Mouse (Mus musculus) layer of hippocampus, adult 8-10 months (tissue): ENCODE results near the gene Gm614. TPM values are rescaled to one million over a fixed set of nuclear protein-coding genes. Genes with fewer than 3 reads are reported as not detected.
A peak's percentile ranks its signal among the peaks of the same experiment; 100 is the strongest.

Source experiments
- DNase-seq, 2 experiments: peaks; one replicate each; pipeline ENCODE4 v3.0.0; 2022; ENCODE audit warnings: low spot score in 2 of 2
- total RNA-seq, 4 experiments: library from RNA; stranded (reverse); gene quantifications; 2 replicates each; pipeline ENCODE4 v1.2.4; 2022

Gm614 gene
- not detected for total RNA-seq

DNA sequence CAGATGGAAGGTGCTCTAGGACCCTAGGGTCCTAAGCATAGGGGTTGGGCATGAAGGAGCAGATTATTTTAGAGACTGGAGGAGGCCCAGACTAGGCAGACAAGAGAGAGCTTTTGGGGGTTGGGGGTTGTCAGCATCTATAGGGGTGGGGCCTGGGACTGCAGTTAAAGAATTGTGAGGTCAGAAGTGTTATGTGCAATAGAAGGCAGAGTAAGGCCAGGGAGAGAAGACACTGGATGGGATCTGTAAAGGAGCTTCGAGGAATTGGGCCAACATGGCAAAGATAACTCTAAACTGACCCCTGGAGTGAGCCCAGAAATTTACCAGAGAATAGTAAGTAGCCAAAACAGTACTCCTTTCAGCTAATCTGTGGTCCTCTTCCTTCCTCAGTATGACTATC lies at the start of gene Gm614:
Gene Gm614 (minus strand): TSS at position 101 of the 400 bp plus-strand sequence.
- no peak for DNase-seq

DNA sequence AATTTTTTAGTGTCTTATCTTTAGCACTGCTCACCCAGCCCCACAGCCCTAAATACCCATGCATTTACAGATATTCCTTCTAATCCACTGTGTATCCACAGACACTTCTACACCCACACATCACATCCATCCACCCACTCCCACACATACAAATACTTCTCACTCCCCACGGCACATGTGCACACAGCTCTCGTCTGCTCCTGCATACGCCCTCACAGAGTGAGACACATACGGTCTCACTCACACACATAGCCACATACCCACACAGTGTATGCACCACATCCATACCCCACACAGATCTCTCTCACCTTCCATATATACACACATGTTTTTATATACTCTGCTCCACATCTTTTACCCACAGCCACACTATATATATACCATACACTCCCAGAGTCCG lies 45.5 kb upstream of the Gm614 start:
- no peak for DNase-seq

DNA sequence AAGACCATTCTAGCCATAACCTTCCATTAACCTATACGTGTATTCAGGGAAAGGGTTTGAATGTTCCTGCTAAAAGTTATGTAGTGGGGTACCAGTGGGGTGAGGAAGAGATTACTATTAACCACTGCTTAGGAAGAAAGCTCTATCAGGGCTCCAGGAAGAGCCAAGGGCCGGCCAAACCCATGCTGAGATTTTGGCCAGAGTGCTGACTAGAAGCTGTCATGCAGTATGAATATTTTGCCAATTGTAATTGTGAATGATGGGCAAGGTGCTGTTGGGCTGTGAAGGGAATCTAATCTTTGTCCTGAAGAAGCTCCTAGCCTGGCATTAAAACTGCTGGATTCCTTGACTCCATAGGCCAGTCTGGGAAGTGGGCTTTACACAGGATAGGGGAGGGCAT lies 40.9 kb upstream of the Gm614 start:
- no peak for DNase-seq

DNA sequence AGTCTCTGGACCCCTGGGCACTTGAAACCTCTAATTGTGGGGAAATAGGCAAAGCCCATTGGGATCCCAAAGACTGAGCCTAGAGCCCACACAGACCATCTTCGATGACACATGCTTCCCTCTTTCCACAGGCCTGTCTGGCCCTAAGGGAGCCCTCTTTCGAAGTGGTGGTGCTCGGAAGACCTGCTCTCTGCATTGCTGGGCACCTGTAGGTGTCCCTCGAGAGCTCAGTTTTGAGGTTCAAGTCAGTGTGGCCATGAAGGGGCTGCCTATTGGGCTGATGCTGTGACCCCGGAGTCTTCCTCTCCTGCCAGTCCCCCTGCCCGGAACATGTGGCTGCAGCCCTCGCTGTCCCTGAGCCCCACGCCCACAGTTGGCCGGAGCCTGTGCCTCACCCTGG lies 37.9 kb upstream of the Gm614 start:
- no peak for DNase-seq

DNA sequence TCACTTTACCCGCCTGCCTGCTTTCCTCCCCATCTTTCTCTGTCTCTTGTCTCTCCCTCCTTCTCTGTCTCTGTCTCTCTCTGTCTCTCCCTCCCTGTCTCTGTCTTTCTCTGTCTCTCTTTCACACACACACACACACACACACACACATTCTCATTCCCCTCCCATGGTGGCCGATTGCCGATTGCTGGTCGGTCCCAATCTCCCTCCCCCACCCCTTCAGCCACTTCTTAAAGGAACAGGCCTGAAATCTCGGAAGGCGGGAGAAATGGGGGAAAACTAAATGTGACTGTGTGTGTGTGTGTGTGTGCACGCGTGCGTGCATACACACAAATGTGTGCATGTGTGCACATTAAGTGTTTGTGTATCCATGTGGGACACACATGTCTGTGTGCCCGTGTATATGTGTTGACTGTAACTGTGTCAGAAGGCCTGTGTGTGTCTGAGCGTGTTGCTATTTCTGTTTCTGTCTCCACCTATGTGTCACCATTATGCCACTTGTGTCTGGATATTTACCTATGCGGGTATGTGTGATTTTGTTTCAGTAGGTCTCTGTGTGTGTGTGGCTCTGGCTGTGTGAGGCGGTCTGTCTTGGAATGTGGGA lies 36.7 kb upstream of the Gm614 start:
- DNase-seq = no peak

DNA sequence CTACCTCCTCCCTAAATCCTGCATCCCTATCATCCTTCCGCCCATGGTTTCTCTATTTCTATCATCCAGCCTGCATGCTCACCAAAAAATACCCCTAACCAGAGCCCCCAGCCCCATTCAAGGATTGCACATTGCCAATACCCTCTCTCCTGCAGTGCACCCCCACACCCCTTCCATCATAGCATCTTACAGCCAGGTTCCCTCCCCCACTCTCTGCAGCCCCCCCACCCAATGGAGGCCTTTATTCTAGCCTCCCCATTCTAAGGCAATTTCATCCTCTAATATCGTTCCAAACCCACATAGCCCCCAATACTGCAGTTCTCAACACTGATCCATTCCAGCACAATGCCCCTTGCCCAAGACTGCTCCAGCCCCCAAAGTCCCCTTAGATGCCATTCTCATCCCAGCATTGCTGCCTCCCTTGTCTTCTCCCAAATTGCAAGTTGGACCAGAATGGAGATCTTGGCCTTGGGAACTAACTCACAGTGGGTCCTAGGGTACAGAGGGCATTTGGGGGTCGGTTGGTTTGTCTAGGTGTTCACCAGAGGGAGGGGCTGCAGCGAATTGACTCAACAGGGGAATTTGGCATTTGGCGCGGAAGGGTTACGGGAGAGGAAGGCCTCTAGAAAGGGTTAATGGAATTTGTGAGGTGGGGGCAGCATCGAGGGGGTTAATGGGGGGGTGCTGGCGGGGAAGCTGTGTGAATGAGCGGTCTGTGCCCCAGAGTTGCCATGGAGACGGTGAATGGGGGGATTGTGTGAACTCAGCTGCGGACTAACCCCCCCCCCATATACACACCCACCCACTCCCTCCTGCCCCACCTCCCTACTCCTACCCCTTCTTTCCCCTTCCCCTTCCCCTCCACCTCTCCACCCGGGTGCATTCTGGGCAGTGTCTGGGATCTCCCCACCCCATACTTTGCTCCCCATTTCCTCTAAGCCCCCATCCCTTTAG lies 36.0 kb upstream of the Gm614 start:
- no peak for DNase-seq

DNA sequence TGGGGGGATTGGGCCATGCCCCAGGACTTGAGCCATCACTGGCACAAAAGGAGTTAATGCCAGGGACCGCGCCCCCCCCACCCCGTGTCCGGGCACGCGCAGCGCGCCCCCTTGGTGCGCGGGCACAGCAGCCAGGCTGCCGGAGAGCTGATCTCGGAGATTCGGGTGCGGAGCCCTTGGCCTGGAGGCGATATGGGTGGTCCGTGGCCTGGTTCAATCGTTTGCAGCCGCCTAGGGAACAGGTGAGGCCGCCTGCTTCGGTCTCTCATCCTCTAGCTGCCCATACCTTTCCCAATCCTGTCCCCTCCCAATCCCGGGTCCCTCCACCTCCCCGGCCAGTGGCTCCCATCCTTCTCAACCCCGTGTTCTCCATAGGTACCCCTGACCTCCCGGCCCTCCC lies 35.3 kb upstream of the Gm614 start, which contains the start of gene Nlgn3:
Gene Nlgn3 (plus strand): TSS at position 114 of the 400 bp plus-strand sequence.
- DNase-seq = peak in 1 of 2 experiments; percentile 39

DNA sequence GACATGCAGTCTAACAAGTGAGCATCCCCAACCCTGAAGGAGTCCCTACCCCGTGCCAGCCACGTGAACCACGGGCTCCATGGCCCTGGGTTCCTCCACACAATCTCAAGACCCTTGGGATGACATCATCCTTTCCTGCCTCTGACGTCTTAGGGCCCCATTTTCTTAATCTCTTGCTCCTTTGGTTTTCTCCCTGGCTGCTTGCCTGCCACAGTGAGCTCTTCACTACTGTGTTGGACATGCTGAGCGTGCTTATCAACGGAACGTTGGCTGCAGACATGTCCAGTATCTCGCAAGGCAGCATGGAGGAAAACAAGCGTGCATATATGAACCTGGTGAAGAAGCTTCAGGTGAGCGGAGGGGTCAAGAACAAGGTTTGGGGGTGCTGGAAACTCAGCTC lies 26.3 kb upstream of the Gm614 start:
- no peak for DNase-seq

DNA sequence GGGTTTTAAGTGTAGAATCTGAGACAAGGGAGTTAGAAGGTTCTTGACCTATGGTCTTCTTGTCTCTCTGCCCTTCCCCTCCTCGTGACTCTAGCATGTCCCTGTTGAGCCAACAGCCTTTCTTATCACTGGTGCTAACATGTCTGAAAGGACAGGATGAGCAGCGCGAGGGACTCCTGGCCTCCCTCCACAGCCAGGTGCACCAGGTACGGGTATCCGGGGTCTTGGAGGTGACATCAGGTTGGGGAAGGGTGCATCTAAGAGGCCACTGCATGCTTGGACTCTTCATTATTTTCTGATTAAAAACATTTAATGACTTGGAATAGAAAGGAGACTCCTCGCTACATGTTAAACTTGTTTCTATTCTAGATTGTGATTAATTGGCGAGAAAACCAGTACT lies 25.2 kb upstream of the Gm614 start:
- DNase-seq = no peak

DNA sequence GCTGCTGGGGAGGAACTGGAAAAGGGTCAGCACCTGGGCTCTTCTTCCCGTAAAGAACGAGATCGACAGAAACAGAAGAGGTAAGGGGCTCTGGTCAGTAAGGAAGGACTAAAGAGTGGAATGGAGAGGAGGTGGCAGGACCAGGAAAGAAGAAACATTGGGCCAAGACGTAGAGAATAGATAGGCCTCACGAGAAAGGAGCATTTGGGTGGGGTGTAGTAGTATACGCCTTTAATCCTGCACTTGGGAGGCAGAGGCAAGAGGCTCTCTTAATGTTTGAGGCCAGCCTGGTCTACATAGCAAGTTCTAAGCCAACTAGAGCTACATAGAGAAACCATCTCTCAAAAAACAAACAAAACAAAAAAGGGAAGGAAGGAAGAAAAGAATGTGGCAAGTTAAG lies 24.6 kb upstream of the Gm614 start:
- no peak for DNase-seq

DNA sequence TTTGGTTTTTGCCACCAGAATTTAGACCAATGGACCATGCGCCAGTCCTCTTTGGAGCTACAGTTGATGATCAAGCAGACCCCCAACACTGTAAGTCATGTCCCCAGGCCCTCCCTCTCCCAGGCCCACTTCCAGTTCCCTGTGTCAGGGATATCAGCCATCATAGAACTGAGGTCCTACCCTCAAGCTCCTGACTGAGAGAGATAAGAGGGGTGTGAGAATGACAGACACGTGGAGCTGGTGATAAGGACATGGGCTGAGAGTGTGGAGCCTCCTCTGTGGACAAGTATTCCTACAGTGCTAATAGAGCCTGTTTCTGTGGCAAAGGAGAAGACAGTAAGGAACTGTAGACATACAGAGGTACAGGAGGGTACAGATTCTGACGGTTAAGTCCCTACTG lies 23.8 kb upstream of the Gm614 start:
- no peak for DNase-seq

DNA sequence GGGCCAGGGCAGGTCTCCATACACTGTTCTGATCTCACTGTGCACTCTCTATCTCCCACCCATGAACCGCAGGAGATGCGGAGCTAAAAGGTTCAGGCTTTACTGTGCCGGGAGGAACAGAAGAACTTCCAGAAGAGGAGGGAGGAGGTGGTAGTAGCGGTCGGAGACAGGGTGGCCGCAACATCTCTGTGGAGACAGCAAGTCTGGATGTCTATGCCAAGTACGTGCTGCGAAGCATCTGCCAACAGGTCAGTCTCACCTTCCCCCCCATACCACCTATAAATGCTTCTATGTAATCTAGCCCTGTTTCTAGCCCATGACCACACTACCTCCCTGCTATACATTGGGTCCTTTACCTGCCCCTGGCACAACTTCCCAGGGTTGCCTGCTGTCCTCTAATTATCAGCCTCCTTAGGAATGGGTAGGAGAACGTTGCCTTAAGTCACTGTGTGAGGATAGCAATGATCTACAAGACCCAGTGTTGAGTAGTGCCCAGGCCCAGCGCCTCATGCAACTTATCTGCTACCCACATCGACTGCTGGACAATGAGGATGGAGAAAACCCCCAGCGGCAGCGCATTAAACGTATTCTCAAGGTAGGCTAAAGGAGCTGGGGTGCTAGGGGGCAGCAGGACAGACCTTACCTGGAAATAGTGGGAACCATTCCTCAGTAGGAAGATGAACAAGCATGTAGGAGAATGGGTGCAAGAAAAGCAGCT lies 22.3 kb upstream of the Gm614 start:
- DNase-seq = no peak

DNA sequence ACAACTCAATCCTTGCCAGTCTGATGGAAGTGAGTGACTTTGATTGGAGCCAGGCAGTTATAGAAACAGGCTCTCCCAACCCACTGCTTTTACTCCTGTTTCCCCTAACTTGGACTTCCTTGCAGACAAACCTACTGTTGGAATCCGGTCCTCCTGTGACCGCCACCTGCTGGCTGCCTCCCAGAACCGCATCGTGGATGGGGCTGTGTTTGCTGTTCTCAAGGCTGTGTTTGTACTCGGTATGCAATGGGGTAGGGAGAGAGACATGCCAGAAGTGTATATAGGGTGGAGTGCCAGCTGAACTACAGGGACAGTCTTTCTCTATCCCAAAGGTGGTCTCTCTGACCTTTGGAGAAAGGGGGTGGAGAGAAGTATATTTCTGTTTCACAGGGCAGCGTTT lies 21.7 kb upstream of the Gm614 start:
- DNase-seq = no peak

DNA sequence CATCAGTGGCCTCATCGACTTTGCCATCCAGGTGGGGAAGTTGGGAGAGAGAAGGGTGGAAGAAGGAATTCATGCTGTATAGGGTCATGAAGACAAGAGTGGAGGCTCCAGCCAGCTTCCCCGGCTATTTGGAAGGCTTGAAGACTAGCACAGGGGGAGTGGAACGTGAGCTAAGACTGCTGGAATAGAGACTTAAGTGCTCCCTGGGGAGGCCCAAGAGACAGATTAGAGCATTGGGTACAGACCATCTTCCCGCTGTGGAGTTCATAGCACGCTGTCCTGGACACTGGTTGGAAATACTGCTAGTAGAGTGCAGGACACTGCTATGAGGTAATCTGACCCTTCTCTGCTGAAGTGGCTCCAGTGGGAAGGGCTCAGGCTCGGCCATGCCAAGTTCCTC lies 19.0 kb upstream of the Gm614 start:
- no peak for DNase-seq

DNA sequence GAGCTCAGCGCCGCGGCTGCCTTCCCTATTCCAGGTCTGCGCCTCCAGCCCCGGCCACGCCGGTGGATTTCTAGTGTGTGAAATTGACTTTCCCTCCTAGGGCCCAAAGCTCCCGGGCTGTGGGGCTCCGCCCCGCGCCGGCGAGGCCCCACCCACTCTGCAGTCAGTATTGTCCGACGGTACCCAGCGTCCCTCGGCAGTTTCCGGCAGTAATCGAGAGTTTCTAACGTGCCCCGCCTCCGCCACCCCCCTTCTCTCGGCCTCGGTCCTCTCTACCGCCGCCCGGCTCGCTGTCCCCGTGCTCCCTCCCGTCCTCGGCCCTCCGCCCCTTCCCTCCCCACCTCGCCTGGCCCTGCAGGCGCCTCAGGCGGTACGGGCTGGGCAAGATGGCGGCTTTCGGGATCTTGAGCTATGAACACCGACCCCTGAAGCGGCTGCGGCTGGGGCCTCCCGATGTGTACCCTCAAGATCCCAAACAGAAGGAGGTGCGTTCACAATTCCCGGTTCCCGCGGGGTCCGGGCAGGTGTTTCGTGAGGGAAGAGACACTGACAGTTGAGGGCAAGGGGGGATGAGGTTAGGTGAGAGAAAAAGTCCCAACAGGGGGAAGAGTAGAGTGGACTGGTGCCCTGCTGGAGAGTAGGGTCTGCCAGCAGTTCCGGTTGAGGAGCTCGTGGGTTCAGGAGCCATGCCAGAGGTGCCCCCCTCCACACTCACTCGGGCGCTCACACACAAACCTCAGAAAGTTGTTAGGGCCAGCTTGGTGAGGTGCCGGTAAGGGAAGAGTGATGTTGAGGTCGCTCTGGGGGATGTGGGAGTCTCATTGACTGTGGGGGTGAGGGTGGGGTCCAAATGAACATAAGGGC lies 10.3 kb upstream of the Gm614 start, which contains the start of gene Med12:
Gene Med12 (plus strand): TSS at position 156 of the 864 bp plus-strand sequence.
- DNase-seq = peak; percentile 75 to 77

DNA sequence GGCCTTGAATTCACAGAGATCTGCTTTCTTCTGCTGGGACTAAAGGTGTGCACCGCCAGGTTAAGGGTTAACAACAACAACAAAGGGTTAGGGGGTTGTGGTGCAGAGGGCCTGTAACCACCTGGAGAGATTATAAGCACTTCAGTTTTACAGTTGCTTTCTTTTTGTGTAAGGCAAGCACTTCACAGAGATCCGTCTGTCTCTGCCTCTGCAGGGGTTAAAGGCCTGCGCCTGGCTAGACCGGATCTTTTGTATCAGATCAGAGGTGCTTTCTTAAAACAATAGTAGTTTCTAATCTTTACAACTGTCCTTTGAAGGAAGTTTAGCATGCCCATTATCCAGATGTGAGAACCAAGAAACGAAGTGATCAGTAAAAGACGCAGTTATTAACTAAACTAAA lies 9.6 kb upstream of the Gm614 start:
- DNase-seq = no peak

DNA sequence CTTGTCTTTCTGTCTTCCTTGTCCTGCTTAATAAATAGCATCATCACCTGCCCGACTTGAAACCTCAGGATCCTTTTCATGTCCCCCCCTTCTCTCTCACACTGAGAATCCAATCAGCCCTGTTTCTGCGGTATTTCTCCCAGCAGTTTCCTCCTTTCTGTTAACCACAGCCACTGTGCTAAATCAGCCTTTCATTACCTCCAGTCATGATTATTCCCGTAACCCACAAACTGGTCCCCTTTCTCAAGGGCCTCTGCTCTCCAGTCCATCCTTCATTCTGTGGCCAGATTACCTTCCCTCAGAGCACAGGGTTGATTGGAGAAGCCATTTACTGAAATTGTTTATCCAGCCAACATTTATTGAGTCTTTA lies 4.9 kb upstream of the Gm614 start, which contains the start of gene Gm20489:
Gene Gm20489 (minus strand): TSS at position 269 of the 370 bp plus-strand sequence.
- DNase-seq = no peak

DNA sequence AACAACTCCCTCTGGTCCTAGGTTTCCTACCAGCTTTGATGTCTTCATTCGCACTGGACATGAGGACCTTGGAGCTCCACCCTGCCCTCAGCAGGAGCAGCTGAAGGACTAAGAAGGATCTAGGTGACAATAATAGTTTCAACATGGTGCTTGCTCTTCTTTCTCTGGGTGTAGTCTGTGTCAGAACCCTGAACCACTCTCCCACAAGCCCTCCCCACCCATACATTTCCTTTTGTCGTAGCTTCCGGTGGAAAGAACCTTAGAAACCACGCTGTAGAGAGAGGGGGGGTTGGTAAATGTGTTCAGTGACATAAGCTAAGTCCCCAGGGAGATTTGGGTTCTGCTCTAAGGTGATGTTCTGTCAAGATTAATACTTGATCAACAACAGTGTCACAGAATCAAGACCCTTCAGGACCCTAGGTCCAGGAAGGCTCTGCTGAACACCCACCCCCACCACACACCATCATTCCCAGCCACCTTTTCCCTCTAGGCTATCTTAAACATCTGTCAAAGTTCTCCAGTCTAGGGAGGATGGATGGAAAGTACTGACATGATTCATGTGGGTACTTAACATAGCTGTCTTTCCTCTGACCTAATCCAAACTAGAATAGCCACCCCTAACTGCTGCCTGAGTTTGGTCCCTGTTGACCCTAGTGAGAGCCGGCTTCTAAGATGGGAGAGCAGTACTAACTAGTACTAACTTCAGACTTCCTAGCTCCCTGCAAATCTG lies 4.4 kb upstream of the Gm614 start, which contains the start of gene Il2rg:
Gene Il2rg (minus strand): TSS at position 231 of the 730 bp plus-strand sequence.
- DNase-seq = no peak

DNA sequence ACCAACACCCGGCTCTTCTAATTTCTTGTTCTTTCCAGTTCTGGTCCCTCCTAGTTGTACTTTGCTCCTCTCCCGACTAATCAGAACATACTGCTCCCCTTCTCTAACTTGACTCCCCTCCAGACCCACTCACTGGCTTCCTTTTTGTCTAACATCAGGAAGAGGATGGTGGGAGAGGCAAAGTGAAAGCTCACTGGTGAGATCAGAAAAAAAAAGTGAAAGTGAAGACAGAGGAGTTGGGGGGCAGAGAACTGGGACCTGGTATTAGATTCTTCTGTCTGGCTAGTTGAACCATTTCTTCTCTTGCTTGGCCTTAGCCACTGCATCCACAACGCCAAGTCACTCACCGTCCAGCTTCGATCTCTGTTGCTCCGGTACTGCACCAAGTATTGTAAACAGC lies 2.8 kb upstream of the Gm614 start:
- DNase-seq = no peak
